Mouse (Mus musculus): ENCODE data around the gene Arl8b.

- no peak for TF ChIP-seq CTCF (conservative IDR thresholded peaks at IDR 0.05; ENCODE audit: low read length)
- no peak for TF ChIP-seq NANOG (IDR thresholded peaks at IDR 0.05; ENCODE audit: borderline replicate concordance, low read length)
- TF ChIP-seq POU5F1 (IDR thresholded peaks at IDR 0.05; ENCODE audit: borderline replicate concordance, low read length): no peak
Observed at GRCm38 (mm10) chr6:108770880-108771279, 12.0 kb upstream of the Arl8b start.
